Mouse (Mus musculus) neural tube, embryonic 12.5 days (tissue): ENCODE data around the gene Agbl4. TPM values are rescaled to one million over a fixed set of nuclear protein-coding genes. Genes with fewer than 3 reads are reported as not detected.

Experiments
- ATAC-seq: fragments of 200-750 bp; cut with Nextera tagmentation; 2 replicates; pipeline ENCODE4 v1.8.0; 2017; ENCODE audit warnings: low read depth, mild to moderate bottlenecking, moderate TSS enrichment, moderate library complexity; ENCODE audit not compliant: low FRiP score
- H3K27ac ChIP-seq: fragments of 300-500 bp; sonication (generic); 2 replicates; pipeline ENCODE4 v1.5.1; 2016
- H3K27me3 ChIP-seq: fragments of 300-500 bp; sonication (generic); replicated peaks from 2 replicates; pipeline ENCODE4 v1.6.1; 2016; ENCODE audit warnings: mild to moderate bottlenecking
- H3K36me3 ChIP-seq: fragments of 300-500 bp; sonication (generic); 2 replicates; pipeline ENCODE4 v1.6.1; 2016; ENCODE audit warnings: mild to moderate bottlenecking
- H3K4me1 ChIP-seq: fragments of 300-500 bp; sonication (generic); 2 replicates; pipeline ENCODE4 v1.6.1; 2016
- H3K4me2 ChIP-seq: fragments of 300-500 bp; sonication (generic); replicated peaks from 2 replicates; pipeline ENCODE4 v1.6.1; 2016; ENCODE audit warnings: mild to moderate bottlenecking
- H3K4me3 ChIP-seq: fragments of 300-500 bp; sonication (generic); 2 replicates; pipeline ENCODE4 v1.5.1; 2016
- H3K9ac ChIP-seq: fragments of 300-500 bp; sonication (generic); 2 replicates; pipeline ENCODE4 v1.6.1; 2016; ENCODE audit warnings: mild to moderate bottlenecking
- H3K9me3 ChIP-seq: fragments of 300-500 bp; sonication (generic); 2 replicates; pipeline ENCODE4 v1.6.1; 2016; ENCODE audit warnings: mild to moderate bottlenecking
- WGBS: fragments of 180-500 bp; shearing (Covaris S2); methylation state at CpG from one replicate; pipeline ENCODE4 v1.1.7; 2016; 5-methylcytosine and 5-hydroxymethylcytosine counted together
- polyA plus RNA-seq: library from polyadenylated mRNA; unstranded; fragments of >200 nt; fragmentation: Nextera tagmentation; extraction: Ambion mirVana; gene quantifications from 2 replicates; pipeline ENCODE4 v1.2.1, GENCODE M21; 2016

Gene Agbl4
- polyA plus RNA-seq, 1 experiment from 2014 or later: 1.5 TPM

GRCm38 (mm10) chr4:111469847-111470246, 1072.4 kb downstream of the Agbl4 start:
- H3K9me3 ChIP-seq: no peaks in the 10 kb centered on the region
- ATAC-seq: no peak
- H3K36me3 ChIP-seq: no peaks in the 10 kb centered on the region
- H3K4me3 ChIP-seq: no peak overlapping the region
- 85% methylated on average over 2 of the region's 2 CpGs for WGBS
- 0 out of 2 replicates have a peak, but pooled peaks cover 6% of the 10 kb centered on the region for H3K4me1 ChIP-seq
- H3K4me2 ChIP-seq: no peak overlapping the region
- no peak overlapping the region for H3K9ac ChIP-seq
- no peaks in the 10 kb centered on the region for H3K27me3 ChIP-seq
- H3K27ac ChIP-seq: no peak overlapping the region

DNA sequence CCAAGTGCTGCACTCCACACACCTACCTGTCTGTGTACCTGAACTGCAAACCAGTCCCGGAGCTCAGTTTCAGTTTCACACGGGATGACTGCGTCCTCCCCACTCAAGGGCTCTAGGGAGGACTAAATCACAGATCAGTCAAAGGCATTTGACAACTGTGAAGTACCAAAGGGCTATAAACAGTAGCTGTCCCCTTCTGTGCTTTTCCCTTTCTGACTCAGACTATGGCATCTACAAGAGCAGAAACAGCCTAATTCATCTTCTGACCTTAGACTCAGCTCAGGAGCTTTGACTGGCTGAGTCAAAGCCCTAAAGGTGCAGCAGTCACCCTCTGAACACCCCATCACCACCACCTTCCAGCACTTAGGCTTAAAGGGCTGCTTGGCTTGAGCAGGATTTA, 1074.3 kb downstream of the Agbl4 start:
- no peak overlapping the region for H3K27ac ChIP-seq
- H3K4me1 ChIP-seq: 0 out of 2 replicates have a peak, but pooled peaks cover 6% of the 10 kb centered on the region
- no peaks in the 10 kb centered on the region for H3K36me3 ChIP-seq
- no peaks in the 10 kb centered on the region for H3K9me3 ChIP-seq
- H3K27me3 ChIP-seq: no peaks in the 10 kb centered on the region
- H3K9ac ChIP-seq: no peak overlapping the region
- no peak overlapping the region for H3K4me3 ChIP-seq
- WGBS: 52% methylated on average over 3 of the region's 3 CpGs
- no peak overlapping the region for H3K4me2 ChIP-seq
- ATAC-seq: no peak

- no peak for ATAC-seq
- 65% methylated on average over 3 of the region's 3 CpGs for WGBS
- Histone ChIP-seq H3K4me1 (0 out of 2 replicates have a peak, but pooled peaks cover 6% of the 10 kb centered on the region), H3K36me3 (no peaks in the 10 kb centered on the region), H3K27me3 (no peaks in the 10 kb centered on the region), H3K9me3 (no peaks in the 10 kb centered on the region), H3K27ac (no peak overlapping the region), H3K4me2 (no peak overlapping the region), H3K9ac (no peak overlapping the region), H3K4me3 (no peak overlapping the region)
These were observed 1075.0 kb downstream of the Agbl4 start for GRCm38 (mm10) chr4:111472511-111472910.

DNA sequence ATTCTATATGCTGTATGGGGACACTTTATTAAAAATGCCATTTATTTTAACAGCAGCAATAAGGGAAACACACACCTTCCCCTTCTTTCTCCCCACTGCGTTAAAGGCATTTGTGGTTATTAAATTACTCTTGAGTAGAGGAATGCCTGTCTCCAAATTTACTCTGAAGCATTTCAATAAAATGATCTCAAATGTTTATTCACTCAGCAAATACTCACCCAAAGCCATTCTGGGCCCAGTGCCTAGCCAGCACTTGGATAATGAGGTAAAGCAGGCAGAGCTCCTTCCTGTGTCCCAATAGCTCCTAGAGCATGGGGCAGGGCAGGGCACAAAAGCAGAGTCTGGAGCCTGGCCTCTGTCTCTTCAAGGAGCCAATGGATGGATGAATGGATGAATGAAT, 1075.6 kb downstream of the Agbl4 start:
- H3K9me3 ChIP-seq: no peaks in the 10 kb centered on the region
- no peaks in the 10 kb centered on the region for H3K27me3 ChIP-seq
- 0 out of 2 replicates have a peak, but pooled peaks cover 6% of the 10 kb centered on the region for H3K4me1 ChIP-seq
- H3K4me2 ChIP-seq: no peak overlapping the region
- 74% methylated on average over 1 of the region's 1 CpGs for WGBS
- no peak overlapping the region for H3K9ac ChIP-seq
- ATAC-seq: no peak
- no peak overlapping the region for H3K4me3 ChIP-seq
- H3K36me3 ChIP-seq: no peaks in the 10 kb centered on the region
- no peak overlapping the region for H3K27ac ChIP-seq

GRCm38 (mm10) chr4:111475374-111475971, 1078.0 kb downstream of the Agbl4 start:
- no peaks in the 10 kb centered on the region for H3K27me3 ChIP-seq
- 61% methylated on average over 10 of the region's 10 CpGs for WGBS
- no peak overlapping the region for H3K27ac ChIP-seq
- H3K4me3 ChIP-seq: no peak overlapping the region
- H3K9ac ChIP-seq: no peak overlapping the region
- ATAC-seq: peak; percentile 58
- no peak overlapping the region for H3K4me2 ChIP-seq
- no peaks in the 10 kb centered on the region for H3K9me3 ChIP-seq
- H3K4me1 ChIP-seq: 0 out of 2 replicates have a peak, but pooled peaks cover 6% of the 10 kb centered on the region
- no peaks in the 10 kb centered on the region for H3K36me3 ChIP-seq

DNA sequence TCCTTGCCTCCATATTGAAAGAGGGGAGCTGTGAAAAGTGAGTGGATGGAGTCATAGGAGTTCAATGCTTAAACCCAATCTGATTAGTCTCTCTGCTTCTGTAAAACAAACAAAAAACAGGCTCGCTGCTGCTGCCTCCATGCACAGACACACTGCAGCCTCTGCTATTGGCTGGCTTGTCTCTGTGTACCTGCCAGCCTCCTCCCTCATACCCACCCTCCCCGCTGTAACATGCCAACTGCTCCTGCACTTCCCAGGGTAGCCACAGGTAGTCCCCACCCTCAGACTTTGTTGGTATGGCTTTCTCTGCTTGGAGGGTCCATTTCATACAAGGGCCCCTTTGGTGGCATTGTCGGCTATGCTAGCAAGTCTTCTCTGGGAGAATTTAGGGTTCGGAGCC, 1080.0 kb downstream of the Agbl4 start:
- WGBS: 51% methylated on average over 4 of the region's 4 CpGs

GRCm38 (mm10) chr4:111483499-111483898, 1086.0 kb downstream of the Agbl4 start:
- Histone ChIP-seq H3K9ac (no peak overlapping the region), H3K27me3 (no peaks in the 10 kb centered on the region)
- ATAC-seq: no peak

More for the DNA sequence above, 1080.0 kb downstream of the Agbl4 start:
- H3K4me1 ChIP-seq: no peaks in the 10 kb centered on the region
- no peak overlapping the region for H3K4me2 ChIP-seq
- no peak for ATAC-seq
- no peak overlapping the region for H3K4me3 ChIP-seq
- H3K27me3 ChIP-seq: no peaks in the 10 kb centered on the region
- H3K9me3 ChIP-seq: no peaks in the 10 kb centered on the region
- H3K36me3 ChIP-seq: no peaks in the 10 kb centered on the region
- no peak overlapping the region for H3K27ac ChIP-seq
- no peak overlapping the region for H3K9ac ChIP-seq

DNA sequence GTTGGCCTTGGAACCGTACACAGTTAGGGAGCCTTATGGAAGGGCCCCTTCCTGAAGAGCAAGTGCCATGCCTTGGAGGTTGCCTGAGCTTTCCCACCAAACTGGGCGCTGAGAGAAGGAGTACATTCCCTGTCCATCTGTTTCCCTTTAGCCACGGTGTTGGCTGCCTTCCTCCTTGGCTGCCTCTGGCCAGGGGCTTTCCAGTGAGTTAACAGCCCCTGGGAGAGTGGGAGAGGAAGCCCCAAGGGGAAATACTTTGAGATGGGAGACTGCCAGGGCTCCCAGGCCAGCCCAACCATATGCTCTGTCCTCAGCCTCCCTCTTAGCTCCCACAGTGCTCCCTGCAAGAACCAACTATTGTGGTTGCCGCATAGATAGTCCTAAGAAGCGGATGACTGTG, 1087.7 kb downstream of the Agbl4 start:
- no peak for ATAC-seq
- Histone ChIP-seq H3K36me3 (no peaks in the 10 kb centered on the region), H3K9me3 (no peaks in the 10 kb centered on the region), H3K9ac (no peak overlapping the region), H3K4me3 (no peak overlapping the region), H3K4me2 (no peak overlapping the region), H3K4me1 (peaks cover 5% of the 10 kb centered on the region; the same call in 1 of the 2 replicates), H3K27me3 (no peaks in the 10 kb centered on the region), H3K27ac (no peak overlapping the region)
- 66% methylated on average over 5 of the region's 5 CpGs for WGBS

More at GRCm38 (mm10) chr4:111483499-111483898, 1086.0 kb downstream of the Agbl4 start:
- Histone ChIP-seq H3K9me3 (no peaks in the 10 kb centered on the region), H3K36me3 (no peaks in the 10 kb centered on the region), H3K4me2 (no peak overlapping the region), H3K4me3 (no peak overlapping the region), H3K27ac (no peak overlapping the region), H3K4me1 (peaks cover 5% of the 10 kb centered on the region; the same call in 1 of the 2 replicates)
- WGBS: 86% methylated on average over 5 of the region's 5 CpGs

- no peak overlapping the region for H3K9ac ChIP-seq
- no peaks in the 10 kb centered on the region for H3K27me3 ChIP-seq
- no peak for ATAC-seq
- no peak overlapping the region for H3K27ac ChIP-seq
- H3K4me2 ChIP-seq: no peak overlapping the region
- H3K4me3 ChIP-seq: no peak overlapping the region
- no peaks in the 10 kb centered on the region for H3K36me3 ChIP-seq
- 78% methylated on average over 5 of the region's 5 CpGs for WGBS
- H3K4me1 ChIP-seq: peaks cover 5% of the 10 kb centered on the region; the same call in 1 of the 2 replicates
- H3K9me3 ChIP-seq: no peaks in the 10 kb centered on the region
These were observed 1088.7 kb downstream of the Agbl4 start for GRCm38 (mm10) chr4:111486187-111486586.

DNA sequence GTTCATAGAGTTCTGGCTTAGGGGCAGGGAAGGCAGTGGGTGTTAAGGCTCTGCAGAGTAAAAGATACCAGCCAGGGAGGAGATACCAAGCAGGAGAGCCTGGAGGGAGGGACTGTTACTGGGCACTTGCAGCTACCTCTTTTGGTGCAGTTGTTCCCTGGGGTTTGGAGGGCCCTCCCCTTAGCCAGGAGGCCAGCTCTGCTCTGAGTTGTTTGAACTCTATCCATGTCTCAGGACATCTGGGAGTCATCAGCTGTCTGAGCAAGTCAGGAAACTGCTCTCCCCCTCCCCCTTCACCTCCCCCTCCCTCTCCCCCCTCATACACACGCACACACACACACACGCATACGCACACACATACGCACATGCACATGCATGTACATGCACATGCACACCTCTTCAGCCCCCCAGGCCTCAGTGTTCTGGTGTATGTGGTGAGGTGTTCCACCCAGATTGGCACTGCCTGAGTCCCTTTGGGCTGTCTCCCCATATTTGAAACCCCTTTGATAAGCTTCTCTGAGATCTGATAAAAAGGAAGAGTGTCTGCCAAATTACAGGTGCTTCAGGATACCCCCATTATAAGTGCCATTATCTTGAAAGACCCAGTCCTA, 1089.9 kb downstream of the Agbl4 start:
- 80% methylated on average over 4 of the region's 4 CpGs for WGBS
- no peak for ATAC-seq
- H3K4me1 ChIP-seq: peaks cover 5% of the 10 kb centered on the region; the same call in 1 of the 2 replicates

GRCm38 (mm10) chr4:111493750-111494404, 1096.4 kb downstream of the Agbl4 start:
- H3K4me3 ChIP-seq: no peak overlapping the region
- ATAC-seq: no peak

More for the DNA sequence above, 1089.9 kb downstream of the Agbl4 start:
- Histone ChIP-seq H3K4me3 (no peak overlapping the region), H3K36me3 (no peaks in the 10 kb centered on the region), H3K9me3 (no peaks in the 10 kb centered on the region), H3K27ac (no peak overlapping the region), H3K9ac (no peak overlapping the region), H3K4me2 (no peak overlapping the region), H3K27me3 (no peaks in the 10 kb centered on the region)

GRCm38 (mm10) chr4:111495949-111496348, 1098.5 kb downstream of the Agbl4 start:
- Histone ChIP-seq H3K4me1 (no peaks in the 10 kb centered on the region), H3K27ac (no peak overlapping the region), H3K4me2 (no peak overlapping the region), H3K9me3 (no peaks in the 10 kb centered on the region), H3K36me3 (no peaks in the 10 kb centered on the region), H3K27me3 (no peaks in the 10 kb centered on the region), H3K4me3 (no peak overlapping the region), H3K9ac (no peak overlapping the region)
- WGBS: 14% methylated on average over 2 of the region's 2 CpGs
- ATAC-seq: peak; percentile 61

More at GRCm38 (mm10) chr4:111493750-111494404, 1096.4 kb downstream of the Agbl4 start:
- Histone ChIP-seq H3K9me3 (no peaks in the 10 kb centered on the region), H3K36me3 (no peaks in the 10 kb centered on the region), H3K4me1 (no peaks in the 10 kb centered on the region), H3K27me3 (no peaks in the 10 kb centered on the region), H3K9ac (no peak overlapping the region), H3K27ac (no peak overlapping the region), H3K4me2 (no peak overlapping the region)
- 57% methylated on average over 5 of the region's 5 CpGs for WGBS
